Mouse (Mus musculus): ENCODE data around the gene Zfp53.

- TF ChIP-seq GATA1 (IDR thresholded peaks at IDR 0.05; ENCODE audit: borderline replicate concordance, low read length) (no peak), FLI1 (IDR thresholded peaks at IDR 0.05; ENCODE audit: low read length) (no peak)
Measured at GRCm38 (mm10) chr17:21536096-21536495, 47.3 kb downstream of the Zfp53 start.
